Mouse (Mus musculus) liver, embryonic 14.5 days (tissue): ENCODE results near the gene Hip1.

Source experiments
- CTCF ChIP-seq: IDR thresholded peaks from 2 replicates; pipeline ENCODE4 v1.5.1; 2016; ENCODE audit warnings: antibody characterized with exemption, low read depth, control low read depth
- EP300 ChIP-seq: IDR thresholded peaks from 2 replicates; pipeline ENCODE4 v1.6.1; 2016; ENCODE audit warnings: antibody characterized with exemption, low read depth

DNA sequence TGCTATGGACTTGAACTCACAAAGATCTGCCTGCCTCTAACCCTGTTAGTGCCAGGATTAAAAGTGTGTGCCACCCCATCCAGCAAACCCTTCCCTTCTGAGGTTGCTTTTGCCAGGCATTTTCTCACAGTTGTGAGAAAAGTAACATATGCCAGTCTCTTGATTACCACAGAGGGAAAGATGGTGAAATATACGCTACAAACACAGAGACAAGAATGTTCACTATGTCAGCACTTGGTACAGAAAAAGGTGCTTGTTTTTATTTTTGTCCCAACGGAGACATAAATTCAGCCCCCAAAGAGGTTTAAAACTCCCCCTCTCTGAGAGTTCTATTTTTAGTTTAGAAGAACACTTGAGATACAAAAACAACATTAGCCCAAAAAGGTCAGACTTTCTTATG, 20.8 kb downstream of the Hip1 start:
- TF ChIP-seq CTCF: no peak
- no peak for TF ChIP-seq EP300
